Mouse (Mus musculus): ENCODE results near the gene Thap4. TPM values are rescaled to one million over a fixed set of nuclear protein-coding genes. Genes with fewer than 3 reads are reported as not detected.

Gene Thap4
- total and polyA plus RNA-seq, 2 experiments from 2014 or later = 57.1 to 63.3 TPM

- TF ChIP-seq CTCF (IDR thresholded peaks at IDR 0.05) = no peak
- Histone ChIP-seq H3K27ac (ENCODE audit: low read depth, low read length) (no peak overlapping the region), H3K4me3 (ENCODE audit: low read depth, low read length) (no peak overlapping the region), H3K36me3 (ENCODE audit: insufficient read depth, low read length) (no peaks in the 10 kb centered on the region), H3K4me1 (ENCODE audit: insufficient read depth, low read length) (no peaks in the 10 kb centered on the region), H3K9me3 (ENCODE audit: low read length) (no peaks in the 10 kb centered on the region), H3K9ac (replicated peaks; ENCODE audit: low read length, poor library complexity, severe bottlenecking) (no peak overlapping the region), H3K27me3 (ENCODE audit: insufficient read depth, low read length) (no peaks in the 10 kb centered on the region), H3K4me2 (ENCODE audit: low read depth, low read length, poor library complexity, severe bottlenecking) (no peak overlapping the region)
- whole genome bisulfite sequencing = 71% methylated on average over 5 of the region's 5 CpGs
- DNase-seq (ENCODE audit: low spot score) = no peak
- ATAC-seq (ENCODE audit: low FRiP score) = no peak
Measured at GRCm38 (mm10) chr1:93657025-93657360, 97.7 kb downstream of the Thap4 start.

GRCm38 (mm10) chr1:93656325-93657024, 98.2 kb downstream of the Thap4 start:
- no peak overlapping the region for H3K4me2 ChIP-seq (ENCODE audit: low read depth, low read length, poor library complexity, severe bottlenecking)
- DNase-seq (ENCODE audit: low spot score) (no peak), ATAC-seq (ENCODE audit: low FRiP score) (no peak)
- no peak overlapping the region for H3K27ac ChIP-seq (ENCODE audit: low read depth, low read length)
- H3K4me3 ChIP-seq (ENCODE audit: low read depth, low read length) = no peak overlapping the region
- WGBS = 79% methylated on average over 7 of the region's 7 CpGs
- H3K9ac ChIP-seq (replicated peaks; ENCODE audit: low read length, poor library complexity, severe bottlenecking) = no peak overlapping the region
- H3K4me1 ChIP-seq (ENCODE audit: insufficient read depth, low read length) = no peaks in the 10 kb centered on the region
- no peak for TF ChIP-seq CTCF (IDR thresholded peaks at IDR 0.05)
- H3K36me3 ChIP-seq (ENCODE audit: insufficient read depth, low read length) = no peaks in the 10 kb centered on the region
- H3K27me3 ChIP-seq (ENCODE audit: insufficient read depth, low read length) = no peaks in the 10 kb centered on the region
- H3K9me3 ChIP-seq (ENCODE audit: low read length) = no peaks in the 10 kb centered on the region

- no peak for ATAC-seq (ENCODE audit: low FRiP score)
- no peak overlapping the region for H3K9ac ChIP-seq (replicated peaks; ENCODE audit: low read length, poor library complexity, severe bottlenecking)
Measured at GRCm38 (mm10) chr1:93654798-93655197, 99.9 kb downstream of the Thap4 start.

GRCm38 (mm10) chr1:93654275-93654674, 100.4 kb downstream of the Thap4 start:
- Histone ChIP-seq H3K4me1 (ENCODE audit: insufficient read depth, low read length) (no peaks in the 10 kb centered on the region), H3K4me2 (ENCODE audit: low read depth, low read length, poor library complexity, severe bottlenecking) (no peak overlapping the region), H3K9me3 (ENCODE audit: low read length) (no peaks in the 10 kb centered on the region), H3K36me3 (ENCODE audit: insufficient read depth, low read length) (no peaks in the 10 kb centered on the region), H3K27ac (ENCODE audit: low read depth, low read length) (no peak overlapping the region), H3K27me3 (ENCODE audit: insufficient read depth, low read length) (no peaks in the 10 kb centered on the region), H3K9ac (replicated peaks; ENCODE audit: low read length, poor library complexity, severe bottlenecking) (no peak overlapping the region), H3K4me3 (ENCODE audit: low read depth, low read length) (no peak overlapping the region)
- no peak for ATAC-seq (ENCODE audit: low FRiP score)
- WGBS = 49% methylated on average over 2 of the region's 2 CpGs
- no peak for TF ChIP-seq CTCF (IDR thresholded peaks at IDR 0.05)
- DNase-seq (ENCODE audit: low spot score) = no peak

More at GRCm38 (mm10) chr1:93654798-93655197, 99.9 kb downstream of the Thap4 start:
- no peaks in the 10 kb centered on the region for H3K4me1 ChIP-seq (ENCODE audit: insufficient read depth, low read length)
- H3K9me3 ChIP-seq (ENCODE audit: low read length) = no peaks in the 10 kb centered on the region
- no peaks in the 10 kb centered on the region for H3K36me3 ChIP-seq (ENCODE audit: insufficient read depth, low read length)
- no peak for TF ChIP-seq CTCF (IDR thresholded peaks at IDR 0.05)
- WGBS = 76% methylated on average over 2 of the region's 2 CpGs
- H3K27ac ChIP-seq (ENCODE audit: low read depth, low read length) = no peak overlapping the region
- no peak overlapping the region for H3K4me2 ChIP-seq (ENCODE audit: low read depth, low read length, poor library complexity, severe bottlenecking)
- DNase-seq (ENCODE audit: low spot score) = no peak
- H3K4me3 ChIP-seq (ENCODE audit: low read depth, low read length) = no peak overlapping the region
- no peaks in the 10 kb centered on the region for H3K27me3 ChIP-seq (ENCODE audit: insufficient read depth, low read length)

Other genes starting within 250 kb of the Thap4 start
- gene Farp2, start 242.8 kb downstream of the Thap4 start, total RNA-seq (2014; rRNA removed) = 7.4 and 7.8 TPM in 2 replicates
- 2.2 and 2.3 TPM in 2 replicates for gene Farp2, start 242.8 kb downstream of the Thap4 start, polyA plus RNA-seq (2015; fragmentation: Nextera tagmentation; extraction: Ambion mirVana)
- 301 and 335 TPM in 2 replicates for gene Stk25, start 96.2 kb downstream of the Thap4 start, total RNA-seq (2014; rRNA removed)
- 362 and 412 TPM in 2 replicates for gene Stk25, start 96.2 kb downstream of the Thap4 start, polyA plus RNA-seq (2015; fragmentation: Nextera tagmentation; extraction: Ambion mirVana)
- gene Bok, start 69.2 kb downstream of the Thap4 start, total RNA-seq (2014; rRNA removed) = 99.4 and 108 TPM in 2 replicates
- 95.4 and 96.6 TPM in 2 replicates for gene Bok, start 69.2 kb downstream of the Thap4 start, polyA plus RNA-seq (2015; fragmentation: Nextera tagmentation; extraction: Ambion mirVana)
- gene Atg4b, start 3.4 kb downstream of the Thap4 start, total RNA-seq (2014; rRNA removed) = 39.3 and 58.7 TPM in 2 replicates
- gene Atg4b, start 3.4 kb downstream of the Thap4 start, polyA plus RNA-seq (2015; fragmentation: Nextera tagmentation; extraction: Ambion mirVana) = 75.8 and 81.8 TPM in 2 replicates
- 66.8 and 88.8 TPM in 2 replicates for gene Dtymk, start 47.1 kb upstream of the Thap4 start, total RNA-seq (2014; rRNA removed)
- 109 TPM in 2 replicates for gene Dtymk, start 47.1 kb upstream of the Thap4 start, polyA plus RNA-seq (2015; fragmentation: Nextera tagmentation; extraction: Ambion mirVana)
- gene Ing5, start 49.1 kb upstream of the Thap4 start, total RNA-seq (2014; rRNA removed) = 12.6 and 13.5 TPM in 2 replicates
- 7.1 and 7.5 TPM in 2 replicates for gene Ing5, start 49.1 kb upstream of the Thap4 start, polyA plus RNA-seq (2015; fragmentation: Nextera tagmentation; extraction: Ambion mirVana)
- 10.6 and 20.0 TPM in 2 replicates for gene D2hgdh, start 70.0 kb upstream of the Thap4 start, total RNA-seq (2014; rRNA removed)
- gene D2hgdh, start 70.0 kb upstream of the Thap4 start, polyA plus RNA-seq (2015; fragmentation: Nextera tagmentation; extraction: Ambion mirVana) = 8.6 and 10.3 TPM in 2 replicates
- gene Gal3st2, start 106.4 kb upstream of the Thap4 start, total RNA-seq (2014; rRNA removed) = not detected in 2 replicates
- not detected in 2 replicates for gene Gal3st2, start 106.4 kb upstream of the Thap4 start, polyA plus RNA-seq (2015; fragmentation: Nextera tagmentation; extraction: Ambion mirVana)
- 0.33 TPM in 1 of 2 replicates, not detected in the other for gene Gal3st2b, start 163.4 kb upstream of the Thap4 start, total RNA-seq (2014; rRNA removed)
- 0.05 TPM in 1 of 2 replicates, not detected in the other for gene Gal3st2b, start 163.4 kb upstream of the Thap4 start, polyA plus RNA-seq (2015; fragmentation: Nextera tagmentation; extraction: Ambion mirVana)
- gene Gal3st2c, start 235.6 kb upstream of the Thap4 start, total RNA-seq (2014; rRNA removed) = not detected in 2 replicates
- not detected in 2 replicates for gene Gal3st2c, start 235.6 kb upstream of the Thap4 start, polyA plus RNA-seq (2015; fragmentation: Nextera tagmentation; extraction: Ambion mirVana)